Mouse (Mus musculus): ENCODE measurements at regions not wholly inside any gene's neighbourhood (a gene's known extent, or its start where the extent isn't known, plus 50 kb on each side); places are given as distances from the start of the nearest gene placed in this dataset.
"Not testable (repeated sequence)": the region's sequence is repeated elsewhere in the genome, so short reads cannot be mapped to it uniquely, and the experiment has no call there.

GRCm38 (mm10) chr11:40454994-40455393 lies 240.0 kb downstream of the Mat2b start:
- H3K4me2 ChIP-seq (ENCODE audit: low read depth, low read length); H3K27ac ChIP-seq (ENCODE audit: low read length); ATAC-seq (ENCODE audit: insufficient read depth, low FRiP score); H3K4me3 ChIP-seq (replicated peaks; ENCODE audit: low read length); H3K36me3 ChIP-seq (ENCODE audit: control insufficient read depth, insufficient read depth, low read length); H3K9ac ChIP-seq (ENCODE audit: low read length); H3K4me1 ChIP-seq (ENCODE audit: control insufficient read depth, insufficient read depth, low read length); H3K27me3 ChIP-seq (ENCODE audit: control insufficient read depth, insufficient read depth, low read length); H3K9me3 ChIP-seq (replicated peaks; ENCODE audit: control insufficient read depth, low read length): not testable (repeated sequence)

GRCm38 (mm10) chr11:40446846-40447245 lies 248.2 kb downstream of the Mat2b start:
- Histone ChIP-seq H3K27me3 (ENCODE audit: control insufficient read depth, insufficient read depth, low read length) (no peaks in the 10 kb centered on the region), H3K4me2 (ENCODE audit: low read depth, low read length) (no peak overlapping the region), H3K4me3 (replicated peaks; ENCODE audit: low read length) (no peak overlapping the region), H3K9ac (ENCODE audit: low read length) (no peak overlapping the region), H3K9me3 (replicated peaks; ENCODE audit: control insufficient read depth, low read length) (no peaks in the 10 kb centered on the region), H3K36me3 (ENCODE audit: control insufficient read depth, insufficient read depth, low read length) (no peaks in the 10 kb centered on the region), H3K27ac (ENCODE audit: low read length) (no peak overlapping the region), H3K4me1 (ENCODE audit: control insufficient read depth, insufficient read depth, low read length) (no peaks in the 10 kb centered on the region)
- WGBS, result 82% methylated on average over 2 of the region's 2 CpGs
- no peak for ATAC-seq (ENCODE audit: insufficient read depth, low FRiP score)

GRCm38 (mm10) chr11:40434002-40434401 lies 261.0 kb downstream of the Mat2b start:
- Histone ChIP-seq H3K9me3 (replicated peaks; ENCODE audit: control insufficient read depth, low read length) (no peaks in the 10 kb centered on the region), H3K36me3 (ENCODE audit: control insufficient read depth, insufficient read depth, low read length) (no peaks in the 10 kb centered on the region), H3K4me2 (ENCODE audit: low read depth, low read length) (no peak overlapping the region), H3K4me3 (replicated peaks; ENCODE audit: low read length) (no peak overlapping the region), H3K27me3 (ENCODE audit: control insufficient read depth, insufficient read depth, low read length) (no peaks in the 10 kb centered on the region), H3K4me1 (ENCODE audit: control insufficient read depth, insufficient read depth, low read length) (no peaks in the 10 kb centered on the region), H3K27ac (ENCODE audit: low read length) (no peak overlapping the region), H3K9ac (ENCODE audit: low read length) (no peak overlapping the region)
- WGBS, result 85% methylated on average over 1 of the region's 1 CpGs
- no peak for ATAC-seq (ENCODE audit: insufficient read depth, low FRiP score)

GRCm38 (mm10) chr11:40428858-40429257 lies 266.1 kb downstream of the Mat2b start:
- Histone ChIP-seq H3K36me3 (ENCODE audit: control insufficient read depth, insufficient read depth, low read length) (no peaks in the 10 kb centered on the region), H3K4me2 (ENCODE audit: low read depth, low read length) (no peak overlapping the region), H3K9ac (ENCODE audit: low read length) (no peak overlapping the region), H3K4me3 (replicated peaks; ENCODE audit: low read length) (no peak overlapping the region), H3K27ac (ENCODE audit: low read length) (no peak overlapping the region), H3K4me1 (ENCODE audit: control insufficient read depth, insufficient read depth, low read length) (no peaks in the 10 kb centered on the region), H3K27me3 (ENCODE audit: control insufficient read depth, insufficient read depth, low read length) (no peaks in the 10 kb centered on the region), H3K9me3 (replicated peaks; ENCODE audit: control insufficient read depth, low read length) (no peaks in the 10 kb centered on the region)
- 80% methylated on average over 2 of the region's 2 CpGs for WGBS
- no peak for ATAC-seq (ENCODE audit: insufficient read depth, low FRiP score)

GRCm38 (mm10) chr11:40424316-40424715 lies 270.7 kb downstream of the Mat2b start:
- no peak overlapping the region for H3K4me3 ChIP-seq (replicated peaks; ENCODE audit: low read length)
- no peak overlapping the region for H3K27ac ChIP-seq (ENCODE audit: low read length)
- no peaks in the 10 kb centered on the region for H3K4me1 ChIP-seq (ENCODE audit: control insufficient read depth, insufficient read depth, low read length)
- H3K9ac ChIP-seq (ENCODE audit: low read length), result no peak overlapping the region
- ATAC-seq (ENCODE audit: insufficient read depth, low FRiP score), result no peak
- no peaks in the 10 kb centered on the region for H3K9me3 ChIP-seq (replicated peaks; ENCODE audit: control insufficient read depth, low read length)
- no peak overlapping the region for H3K4me2 ChIP-seq (ENCODE audit: low read depth, low read length)
- H3K36me3 ChIP-seq (ENCODE audit: control insufficient read depth, insufficient read depth, low read length), result no peaks in the 10 kb centered on the region
- H3K27me3 ChIP-seq (ENCODE audit: control insufficient read depth, insufficient read depth, low read length), result no peaks in the 10 kb centered on the region
- WGBS, result 73% methylated on average over 3 of the region's 3 CpGs

- Histone ChIP-seq H3K27me3 (ENCODE audit: control insufficient read depth, insufficient read depth, low read length) (no peaks in the 10 kb centered on the region), H3K4me2 (ENCODE audit: low read depth, low read length) (no peak overlapping the region), H3K9me3 (replicated peaks; ENCODE audit: control insufficient read depth, low read length) (no peaks in the 10 kb centered on the region), H3K4me3 (replicated peaks; ENCODE audit: low read length) (no peak overlapping the region), H3K4me1 (ENCODE audit: control insufficient read depth, insufficient read depth, low read length) (no peaks in the 10 kb centered on the region), H3K27ac (ENCODE audit: low read length) (no peak overlapping the region), H3K9ac (ENCODE audit: low read length) (no peak overlapping the region), H3K36me3 (ENCODE audit: control insufficient read depth, insufficient read depth, low read length) (no peaks in the 10 kb centered on the region)
- ATAC-seq (ENCODE audit: insufficient read depth, low FRiP score), result no peak
Measured at GRCm38 (mm10) chr11:40407571-40407970, 287.4 kb downstream of the Mat2b start.

GRCm38 (mm10) chr11:40402249-40402648 lies 292.8 kb downstream of the Mat2b start:
- no peak overlapping the region for H3K4me2 ChIP-seq (ENCODE audit: low read depth, low read length)
- H3K27ac ChIP-seq (ENCODE audit: low read length), result no peak overlapping the region
- no peak overlapping the region for H3K4me3 ChIP-seq (replicated peaks; ENCODE audit: low read length)
- no peaks in the 10 kb centered on the region for H3K36me3 ChIP-seq (ENCODE audit: control insufficient read depth, insufficient read depth, low read length)
- peak; percentile 44; the same call in 1 of the 2 replicates for ATAC-seq (ENCODE audit: insufficient read depth, low FRiP score)
- WGBS, result 58% methylated on average over 1 of the region's 1 CpGs
- H3K4me1 ChIP-seq (ENCODE audit: control insufficient read depth, insufficient read depth, low read length), result no peaks in the 10 kb centered on the region
- H3K9ac ChIP-seq (ENCODE audit: low read length), result no peak overlapping the region
- no peaks in the 10 kb centered on the region for H3K9me3 ChIP-seq (replicated peaks; ENCODE audit: control insufficient read depth, low read length)
- no peaks in the 10 kb centered on the region for H3K27me3 ChIP-seq (ENCODE audit: control insufficient read depth, insufficient read depth, low read length)

GRCm38 (mm10) chr11:40397453-40398104 lies 297.4 kb downstream of the Mat2b start:
- no peaks in the 10 kb centered on the region for H3K9me3 ChIP-seq (replicated peaks; ENCODE audit: control insufficient read depth, low read length)
- no peak overlapping the region for H3K9ac ChIP-seq (ENCODE audit: low read length)
- no peak for ATAC-seq (ENCODE audit: insufficient read depth, low FRiP score)
- no peaks in the 10 kb centered on the region for H3K36me3 ChIP-seq (ENCODE audit: control insufficient read depth, insufficient read depth, low read length)
- no peak overlapping the region for H3K4me2 ChIP-seq (ENCODE audit: low read depth, low read length)
- WGBS, result 78% methylated on average over 9 of the region's 9 CpGs
- H3K4me1 ChIP-seq (ENCODE audit: control insufficient read depth, insufficient read depth, low read length), result no peaks in the 10 kb centered on the region
- no peak overlapping the region for H3K4me3 ChIP-seq (replicated peaks; ENCODE audit: low read length)
- H3K27me3 ChIP-seq (ENCODE audit: control insufficient read depth, insufficient read depth, low read length), result no peaks in the 10 kb centered on the region
- no peak overlapping the region for H3K27ac ChIP-seq (ENCODE audit: low read length)

GRCm38 (mm10) chr11:40395331-40395730 lies 299.7 kb downstream of the Mat2b start:
- no peak for ATAC-seq (ENCODE audit: insufficient read depth, low FRiP score)
- no peak overlapping the region for H3K27ac ChIP-seq (ENCODE audit: low read length)
- H3K4me3 ChIP-seq (replicated peaks; ENCODE audit: low read length), result no peak overlapping the region
- H3K36me3 ChIP-seq (ENCODE audit: control insufficient read depth, insufficient read depth, low read length), result no peaks in the 10 kb centered on the region
- H3K4me2 ChIP-seq (ENCODE audit: low read depth, low read length), result no peak overlapping the region
- H3K9me3 ChIP-seq (replicated peaks; ENCODE audit: control insufficient read depth, low read length), result no peaks in the 10 kb centered on the region
- H3K4me1 ChIP-seq (ENCODE audit: control insufficient read depth, insufficient read depth, low read length), result no peaks in the 10 kb centered on the region
- no peaks in the 10 kb centered on the region for H3K27me3 ChIP-seq (ENCODE audit: control insufficient read depth, insufficient read depth, low read length)
- H3K9ac ChIP-seq (ENCODE audit: low read length), result no peak overlapping the region
- 58% methylated on average over 11 of the region's 11 CpGs for WGBS

GRCm38 (mm10) chr11:40394864-40395266 lies 300.1 kb downstream of the Mat2b start:
- no peak for ATAC-seq (ENCODE audit: insufficient read depth, low FRiP score)
- 59% methylated on average over 7 of the region's 7 CpGs for WGBS
- H3K9me3 ChIP-seq (replicated peaks; ENCODE audit: control insufficient read depth, low read length), result no peaks in the 10 kb centered on the region

More at GRCm38 (mm10) chr11:40394864-40395266, 300.1 kb downstream of the Mat2b start:
- H3K36me3 ChIP-seq (ENCODE audit: control insufficient read depth, insufficient read depth, low read length), result no peaks in the 10 kb centered on the region
- H3K9ac ChIP-seq (ENCODE audit: low read length), result no peak overlapping the region
- H3K4me1 ChIP-seq (ENCODE audit: control insufficient read depth, insufficient read depth, low read length), result no peaks in the 10 kb centered on the region
- H3K4me3 ChIP-seq (replicated peaks; ENCODE audit: low read length), result no peak overlapping the region
- H3K27ac ChIP-seq (ENCODE audit: low read length), result no peak overlapping the region
- H3K4me2 ChIP-seq (ENCODE audit: low read depth, low read length), result no peak overlapping the region
- no peaks in the 10 kb centered on the region for H3K27me3 ChIP-seq (ENCODE audit: control insufficient read depth, insufficient read depth, low read length)
